Mouse (Mus musculus): ENCODE measurements at regions not wholly inside any gene's neighbourhood (a gene's known extent, or its start where the extent isn't known, plus 50 kb on each side); places are given as distances from the start of the nearest gene placed in this dataset.

GRCm38 (mm10) chr16:95141510-95142394 is 115.6 kb upstream of the Kcnj15 start:
- 65% methylated on average over 8 of the region's 8 CpGs for WGBS
- H3K36me3 ChIP-seq: no peaks in the 10 kb centered on the region
- no peak overlapping the region for H3K4me2 ChIP-seq (replicated peaks)
- no peaks in the 10 kb centered on the region for H3K27me3 ChIP-seq
- H3K9me3 ChIP-seq (replicated peaks): no peaks in the 10 kb centered on the region
- H3K27ac ChIP-seq (replicated peaks): no peak overlapping the region
- H3K4me3 ChIP-seq (replicated peaks): no peak overlapping the region
- no peak for ATAC-seq (ENCODE audit: insufficient number of reproducible peaks, low FRiP score, low TSS enrichment, low read depth)
- H3K4me1 ChIP-seq: no peaks in the 10 kb centered on the region
- H3K9ac ChIP-seq: no peak overlapping the region

GRCm38 (mm10) chr16:95150499-95150898 is 106.9 kb upstream of the Kcnj15 start:
- Histone ChIP-seq H3K9me3 (replicated peaks) (no peaks in the 10 kb centered on the region), H3K27ac (replicated peaks) (no peak overlapping the region), H3K4me1 (no peaks in the 10 kb centered on the region), H3K9ac (no peak overlapping the region), H3K27me3 (no peaks in the 10 kb centered on the region), H3K4me2 (replicated peaks) (no peak overlapping the region), H3K36me3 (no peaks in the 10 kb centered on the region), H3K4me3 (replicated peaks) (no peak overlapping the region)
- 59% methylated on average over 8 of the region's 8 CpGs for WGBS
- ATAC-seq (ENCODE audit: insufficient number of reproducible peaks, low FRiP score, low TSS enrichment, low read depth): no peak

GRCm38 (mm10) chr16:95151499-95151898 is 105.9 kb upstream of the Kcnj15 start:
- no peaks in the 10 kb centered on the region for H3K9me3 ChIP-seq (replicated peaks)
- no peak for ATAC-seq (ENCODE audit: insufficient number of reproducible peaks, low FRiP score, low TSS enrichment, low read depth)
- no peak overlapping the region for H3K4me2 ChIP-seq (replicated peaks)
- H3K27me3 ChIP-seq: no peaks in the 10 kb centered on the region
- H3K36me3 ChIP-seq: no peaks in the 10 kb centered on the region
- 78% methylated on average over 3 of the region's 3 CpGs for WGBS
- no peak overlapping the region for H3K4me3 ChIP-seq (replicated peaks)
- H3K4me1 ChIP-seq: no peaks in the 10 kb centered on the region
- H3K9ac ChIP-seq: no peak overlapping the region
- no peak overlapping the region for H3K27ac ChIP-seq (replicated peaks)

GRCm38 (mm10) chr16:95151914-95152313 is 105.4 kb upstream of the Kcnj15 start:
- H3K4me3 ChIP-seq (replicated peaks): no peak overlapping the region
- no peaks in the 10 kb centered on the region for H3K27me3 ChIP-seq
- H3K4me2 ChIP-seq (replicated peaks): no peak overlapping the region
- ATAC-seq (ENCODE audit: insufficient number of reproducible peaks, low FRiP score, low TSS enrichment, low read depth): no peak
- H3K36me3 ChIP-seq: no peaks in the 10 kb centered on the region
- no peaks in the 10 kb centered on the region for H3K4me1 ChIP-seq
- no peak overlapping the region for H3K27ac ChIP-seq (replicated peaks)
- no peak overlapping the region for H3K9ac ChIP-seq
- no peaks in the 10 kb centered on the region for H3K9me3 ChIP-seq (replicated peaks)
- WGBS: 66% methylated on average over 6 of the region's 6 CpGs

- no peaks in the 10 kb centered on the region for H3K27me3 ChIP-seq
- no peaks in the 10 kb centered on the region for H3K4me1 ChIP-seq
- no peak overlapping the region for H3K27ac ChIP-seq (replicated peaks)
- H3K36me3 ChIP-seq: no peaks in the 10 kb centered on the region
- H3K9me3 ChIP-seq (replicated peaks): no peaks in the 10 kb centered on the region
- 56% methylated on average over 13 of the region's 13 CpGs for WGBS
- H3K4me2 ChIP-seq (replicated peaks): no peak overlapping the region
- no peak overlapping the region for H3K4me3 ChIP-seq (replicated peaks)
- no peak for ATAC-seq (ENCODE audit: insufficient number of reproducible peaks, low FRiP score, low TSS enrichment, low read depth)
- H3K9ac ChIP-seq: no peak overlapping the region
Measured at GRCm38 (mm10) chr16:95152742-95153383, 104.5 kb upstream of the Kcnj15 start.

GRCm38 (mm10) chr16:95168349-95168748 is 89.0 kb upstream of the Kcnj15 start:
- no peak for ATAC-seq (ENCODE audit: insufficient number of reproducible peaks, low FRiP score, low TSS enrichment, low read depth)

GRCm38 (mm10) chr16:95169346-95169745 is 88.0 kb upstream of the Kcnj15 start:
- 96% methylated on average over 1 of the region's 1 CpGs for WGBS
- no peaks in the 10 kb centered on the region for H3K36me3 ChIP-seq
- no peak overlapping the region for H3K4me3 ChIP-seq (replicated peaks)
- H3K27me3 ChIP-seq: no peaks in the 10 kb centered on the region
- no peaks in the 10 kb centered on the region for H3K4me1 ChIP-seq
- ATAC-seq (ENCODE audit: insufficient number of reproducible peaks, low FRiP score, low TSS enrichment, low read depth): no peak
- H3K27ac ChIP-seq (replicated peaks): no peak overlapping the region
- H3K9me3 ChIP-seq (replicated peaks): no peaks in the 10 kb centered on the region
- no peak overlapping the region for H3K9ac ChIP-seq
- no peak overlapping the region for H3K4me2 ChIP-seq (replicated peaks)

More at GRCm38 (mm10) chr16:95168349-95168748, 89.0 kb upstream of the Kcnj15 start:
- Histone ChIP-seq H3K36me3 (no peaks in the 10 kb centered on the region), H3K9ac (no peak overlapping the region), H3K4me3 (replicated peaks) (no peak overlapping the region), H3K27me3 (no peaks in the 10 kb centered on the region), H3K9me3 (replicated peaks) (no peaks in the 10 kb centered on the region), H3K27ac (replicated peaks) (no peak overlapping the region), H3K4me2 (replicated peaks) (no peak overlapping the region), H3K4me1 (no peaks in the 10 kb centered on the region)
- 72% methylated on average over 7 of the region's 7 CpGs for WGBS

GRCm38 (mm10) chr16:95180562-95180961 is 76.8 kb upstream of the Kcnj15 start:
- no peaks in the 10 kb centered on the region for H3K9me3 ChIP-seq (replicated peaks)
- no peak overlapping the region for H3K9ac ChIP-seq
- H3K36me3 ChIP-seq: no peaks in the 10 kb centered on the region
- H3K4me3 ChIP-seq (replicated peaks): no peak overlapping the region
- no peaks in the 10 kb centered on the region for H3K4me1 ChIP-seq
- WGBS: 81% methylated on average over 5 of the region's 5 CpGs
- ATAC-seq (ENCODE audit: insufficient number of reproducible peaks, low FRiP score, low TSS enrichment, low read depth): no peak
- H3K27me3 ChIP-seq: no peaks in the 10 kb centered on the region
- H3K27ac ChIP-seq (replicated peaks): no peak overlapping the region
- H3K4me2 ChIP-seq (replicated peaks): no peak overlapping the region

- Histone ChIP-seq H3K27me3 (no peaks in the 10 kb centered on the region), H3K4me3 (replicated peaks) (no peak overlapping the region), H3K4me1 (no peaks in the 10 kb centered on the region), H3K9me3 (replicated peaks) (no peaks in the 10 kb centered on the region), H3K36me3 (no peaks in the 10 kb centered on the region), H3K9ac (no peak overlapping the region), H3K27ac (replicated peaks) (no peak overlapping the region), H3K4me2 (replicated peaks) (no peak overlapping the region)
- ATAC-seq (ENCODE audit: insufficient number of reproducible peaks, low FRiP score, low TSS enrichment, low read depth): no peak
- 76% methylated on average over 9 of the region's 9 CpGs for WGBS
Measured at GRCm38 (mm10) chr16:95185341-95185740, 72.0 kb upstream of the Kcnj15 start.

GRCm38 (mm10) chr16:95189114-95189513 is 68.2 kb upstream of the Kcnj15 start:
- Histone ChIP-seq H3K27ac (replicated peaks) (no peak overlapping the region), H3K4me1 (no peaks in the 10 kb centered on the region), H3K27me3 (no peaks in the 10 kb centered on the region; the same call in 1 of the 2 replicates), H3K9me3 (replicated peaks) (no peaks in the 10 kb centered on the region), H3K36me3 (no peaks in the 10 kb centered on the region), H3K4me2 (replicated peaks) (no peak overlapping the region), H3K4me3 (replicated peaks) (no peak overlapping the region), H3K9ac (no peak overlapping the region)
- no peak for ATAC-seq (ENCODE audit: insufficient number of reproducible peaks, low FRiP score, low TSS enrichment, low read depth)
- WGBS: 80% methylated on average over 8 of the region's 8 CpGs

GRCm38 (mm10) chr16:95194151-95194550 is 63.2 kb upstream of the Kcnj15 start:
- Histone ChIP-seq H3K4me2 (replicated peaks) (no peak overlapping the region), H3K9ac (no peak overlapping the region), H3K27me3 (peaks cover 4% of the 10 kb centered on the region; the same call in 1 of the 2 replicates), H3K4me1 (no peaks in the 10 kb centered on the region), H3K36me3 (no peaks in the 10 kb centered on the region), H3K27ac (replicated peaks) (no peak overlapping the region), H3K4me3 (replicated peaks) (no peak overlapping the region), H3K9me3 (replicated peaks) (no peaks in the 10 kb centered on the region)
- WGBS: 62% methylated on average over 4 of the region's 4 CpGs
- no peak for ATAC-seq (ENCODE audit: insufficient number of reproducible peaks, low FRiP score, low TSS enrichment, low read depth)

Data from embryonic facial prominence, embryonic 15.5 days (tissue).